Mouse (Mus musculus) spleen, adult 2 months (tissue): ENCODE results near the gene Gpn2. TPM values are rescaled to one million over a fixed set of nuclear protein-coding genes. Genes with fewer than 3 reads are reported as not detected.

ENCODE experiments used
- DNase-seq, 2 experiments: peaks; one replicate each; pipeline versions ENCODE4 v3.0.0 to v3.0.0-alpha.2; 2012 to 2021; ENCODE audit warnings: low spot score in 2 of 2, low read depth in 1 of 2
- H3K27ac ChIP-seq: fragments of 200-500 bp; 2 replicates; pipeline ENCODE4 v1.5.1; 2012; ENCODE audit warnings: low read length, inconsistent platforms; ENCODE audit not compliant: insufficient read depth
- H3K27me3 ChIP-seq: fragments of 200-500 bp; 2 replicates; pipeline ENCODE4 v1.6.1; 2012; ENCODE audit warnings: mild to moderate bottlenecking, moderate library complexity, low read length, inconsistent platforms; ENCODE audit not compliant: control insufficient read depth, insufficient read depth
- H3K36me3 ChIP-seq: fragments of 200-500 bp; 2 replicates; pipeline ENCODE4 v1.6.1; 2012; ENCODE audit warnings: mild to moderate bottlenecking, low read length, inconsistent platforms; ENCODE audit not compliant: control insufficient read depth, insufficient read depth
- H3K4me1 ChIP-seq: fragments of 200-500 bp; 2 replicates; pipeline ENCODE4 v1.6.1; 2011; ENCODE audit warnings: inconsistent platforms; ENCODE audit not compliant: control insufficient read depth, insufficient read depth, insufficient read length
- H3K4me3 ChIP-seq: fragments of 200-500 bp; 2 replicates; pipeline ENCODE4 v1.5.1; 2011; ENCODE audit warnings: mild to moderate bottlenecking, inconsistent platforms; ENCODE audit not compliant: insufficient read depth, insufficient read length; ENCODE audit errors: extremely low read depth
- CTCF ChIP-seq: fragments of 200-500 bp; IDR thresholded peaks from 2 replicates; pipeline ENCODE4 v1.5.1; 2011; ENCODE audit warnings: mild to moderate bottlenecking, inconsistent platforms; ENCODE audit not compliant: insufficient read depth, insufficient read length, insufficient replicate concordance; ENCODE audit errors: extremely low read depth
- POLR2A ChIP-seq: fragments of 200-500 bp; IDR thresholded peaks from 2 replicates; pipeline ENCODE4 v1.6.1; 2011; ENCODE audit warnings: low read depth, low read length, inconsistent platforms
- WGBS: fragments of 180-500 bp; shearing (Covaris S2); methylation state at CpG from one replicate; pipeline ENCODE4 v1.1.7; 2018; 5-methylcytosine and 5-hydroxymethylcytosine counted together
- polyA plus RNA-seq: library from polyadenylated mRNA; depleted of rRNA; stranded (reverse); fragments of >200 nt; gene quantifications from 2 replicates; pipeline ENCODE4 v1.2.3, GENCODE M21; 2012

Gpn2 gene
- polyA plus RNA-seq, 1 experiment = 36.1 TPM

DNA sequence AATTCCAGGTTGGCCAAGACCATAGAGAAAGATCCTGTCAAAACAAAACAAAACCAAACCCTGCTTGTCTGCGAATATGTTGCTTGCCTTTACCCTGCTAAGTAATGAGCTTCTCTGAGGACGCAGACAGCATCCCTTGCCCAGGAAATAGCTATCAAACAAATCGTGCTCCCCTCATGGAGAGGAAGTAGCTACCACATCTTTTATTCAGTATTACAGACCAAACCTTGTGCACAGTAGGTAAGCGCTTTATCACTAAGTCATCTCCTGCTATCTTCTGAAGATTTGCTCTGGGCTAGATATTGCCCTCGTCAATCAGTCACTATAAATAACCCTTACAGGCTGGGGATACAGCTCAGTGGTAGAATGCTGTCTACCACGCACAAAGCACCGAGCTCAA lies 45.0 kb downstream of the Gpn2 start:
- Histone ChIP-seq H3K4me3 (no peak overlapping the region), H3K27me3 (no peaks in the 10 kb centered on the region), H3K36me3 (peaks cover 15% of the 10 kb centered on the region; the same call in 1 of the 2 replicates), H3K27ac (peak overlapping the region; percentile 26), H3K4me1 (peaks cover 56% of the 10 kb centered on the region)
- DNase-seq = peak in 1 of 2 experiments; percentile 6
- 45% methylated on average over 7 of the region's 7 CpGs for WGBS
- TF ChIP-seq POLR2A (no peak), CTCF (no peak)

- Histone ChIP-seq H3K27ac (peak overlapping the region; percentile 81), H3K4me3 (peak overlapping the region; percentile 91; the same call in 1 of the 2 replicates), H3K36me3 (peaks cover 8% of the 10 kb centered on the region; the same call in 1 of the 2 replicates), H3K4me1 (peaks cover 44% of the 10 kb centered on the region), H3K27me3 (no peaks in the 10 kb centered on the region)
- TF ChIP-seq POLR2A (no peak), CTCF (no peak)
- 87% methylated on average over 8 of the region's 8 CpGs for WGBS
- no peak for DNase-seq
Measured at GRCm38 (mm10) chr4:133630326-133630920, 46.3 kb downstream of the Gpn2 start.

DNA sequence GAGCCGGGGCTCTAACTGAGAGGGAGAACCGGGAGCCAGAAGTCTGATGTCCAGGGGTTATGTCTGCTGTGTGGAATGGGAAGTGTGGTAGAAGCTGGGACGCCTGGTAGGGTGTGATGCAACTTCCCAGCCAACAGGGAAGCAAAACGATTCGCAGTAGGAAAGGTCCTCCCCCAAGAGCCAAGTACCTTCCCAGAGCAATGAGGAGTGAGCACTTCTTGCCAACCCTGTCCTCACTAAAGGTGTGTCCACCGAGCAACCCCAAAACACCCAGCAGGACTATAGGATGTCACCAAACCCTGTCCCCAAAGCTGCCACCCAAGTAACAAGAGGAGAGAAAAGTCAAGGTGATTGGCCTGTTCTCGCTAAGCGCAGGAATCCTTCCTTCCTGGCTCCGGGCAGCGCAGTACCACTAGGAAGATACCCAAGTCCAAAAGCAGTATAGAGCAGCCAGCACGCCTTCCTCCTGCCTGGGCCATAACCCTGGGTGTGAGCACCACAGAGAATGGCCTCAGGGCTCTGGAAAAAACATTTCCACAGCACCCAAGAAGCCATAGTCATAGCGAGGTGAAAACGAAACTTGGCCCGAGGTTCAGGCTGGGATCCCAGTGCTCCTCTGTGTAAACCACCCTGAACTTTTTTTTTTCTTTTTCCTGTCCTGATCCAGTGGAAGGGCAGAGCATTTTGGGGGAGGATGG lies 47.1 kb downstream of the Gpn2 start:
- peaks cover 40% of the 10 kb centered on the region for H3K4me1 ChIP-seq
- DNase-seq = peak in 1 of 2 experiments; percentile 10
- peak overlapping the region; percentile 81 for H3K27ac ChIP-seq
- TF ChIP-seq POLR2A (no peak), CTCF (no peak)
- peak overlapping the region; percentile 91 for H3K4me3 ChIP-seq
- H3K27me3 ChIP-seq = no peaks in the 10 kb centered on the region
- H3K36me3 ChIP-seq = peaks cover 5% of the 10 kb centered on the region; the same call in 1 of the 2 replicates
- 37% methylated on average over 14 of the region's 14 CpGs for WGBS

DNA sequence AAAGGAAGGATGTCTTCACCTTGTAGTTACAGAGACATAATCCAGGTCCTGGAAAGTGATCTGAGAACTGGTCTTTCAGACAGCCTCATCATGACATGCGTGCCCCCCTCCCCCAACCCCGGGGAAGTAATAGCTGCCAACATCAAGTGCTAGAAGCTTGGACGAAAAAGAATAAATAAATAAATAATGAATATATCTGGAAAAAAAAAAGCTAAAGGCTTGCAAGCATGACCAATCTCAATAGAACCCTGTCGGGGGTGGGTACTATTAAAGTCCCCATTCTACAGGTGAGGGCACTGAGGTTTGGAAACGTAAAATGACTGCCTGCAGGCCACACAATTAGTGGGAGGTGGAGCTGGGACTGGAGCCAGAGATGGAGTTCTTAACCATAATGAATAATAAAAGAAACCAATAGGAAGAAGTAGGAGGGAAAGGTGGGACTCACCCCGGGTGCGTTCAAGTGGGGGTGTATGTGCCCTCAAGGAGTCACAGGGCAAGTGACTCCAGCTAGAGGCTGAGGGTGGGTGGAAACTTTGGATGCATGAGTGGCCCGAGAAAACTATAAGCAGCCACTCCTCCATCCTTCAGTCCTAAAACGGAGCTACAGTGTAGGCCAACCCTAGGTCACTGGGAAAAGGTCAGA lies 47.7 kb downstream of the Gpn2 start:
- no peak for TF ChIP-seq POLR2A
- TF ChIP-seq CTCF = no peak
- peak overlapping the region; percentile 91 for H3K4me3 ChIP-seq
- peak overlapping the region; percentile 92 for H3K27ac ChIP-seq
- H3K36me3 ChIP-seq = peaks cover 1% of the 10 kb centered on the region; the same call in 1 of the 2 replicates
- no peaks in the 10 kb centered on the region for H3K27me3 ChIP-seq
- peak in 1 of 2 experiments; percentile 45 for DNase-seq
- peaks cover 33% of the 10 kb centered on the region for H3K4me1 ChIP-seq
- 7% methylated on average over 9 of the region's 9 CpGs for WGBS

GRCm38 (mm10) chr4:133632483-133633327 lies 48.5 kb downstream of the Gpn2 start:
- TF ChIP-seq POLR2A = no peak
- no peak for TF ChIP-seq CTCF
- Histone ChIP-seq H3K4me1 (peaks cover 29% of the 10 kb centered on the region; the same call in 1 of the 2 replicates), H3K36me3 (no peaks in the 10 kb centered on the region), H3K27me3 (no peaks in the 10 kb centered on the region), H3K4me3 (peak overlapping the region; percentile 91), H3K27ac (peak overlapping the region; percentile 92)
- peak in 1 of 2 experiments; percentile 44 for DNase-seq
- WGBS = 2% methylated on average over 49 of the region's 69 CpGs
